Mouse (Mus musculus) embryonic fibroblast, embryonic 13.5 days (primary cell): ENCODE results near the gene Plaur.

ENCODE experiments used
- CTCF ChIP-seq: IDR thresholded peaks from 2 replicates; pipeline ENCODE4 v1.5.1; 2011; ENCODE audit warnings: mild to moderate bottlenecking, control low read depth, low read length, moderate library complexity, borderline replicate concordance; ENCODE audit not compliant: insufficient read depth
- POLR2A ChIP-seq: IDR thresholded peaks from 2 replicates; pipeline ENCODE4 v1.6.1; 2011; ENCODE audit warnings: low read depth, mild to moderate bottlenecking, control low read depth, low read length, moderate library complexity

GRCm38 (mm10) chr7:24415261-24415660, 47.0 kb upstream of the Plaur start:
- TF ChIP-seq CTCF (no peak), POLR2A (no peak)
